Mouse (Mus musculus) heart, embryonic 12.5 days (tissue): ENCODE measurements around the gene Pde2a. TPM values are rescaled to one million over a fixed set of nuclear protein-coding genes. Genes with fewer than 3 reads are reported as not detected.

Experiments used
- ATAC-seq: fragments of 200-750 bp; cut with Nextera tagmentation; 2 replicates; pipeline ENCODE4 v1.8.0; 2017; ENCODE audit warnings: moderate TSS enrichment, moderate library complexity; ENCODE audit not compliant: insufficient number of reproducible peaks, low FRiP score
- H3K27ac ChIP-seq: fragments of 300-500 bp; sonication (generic); 2 replicates; pipeline ENCODE4 v1.5.1; 2016; ENCODE audit warnings: mild to moderate bottlenecking, moderate library complexity; ENCODE audit not compliant: poor library complexity, severe bottlenecking
- H3K27me3 ChIP-seq: fragments of 300-500 bp; sonication (generic); replicated peaks from 2 replicates; pipeline ENCODE4 v1.6.1; 2016; ENCODE audit warnings: mild to moderate bottlenecking, moderate library complexity
- H3K36me3 ChIP-seq: fragments of 300-500 bp; sonication (generic); 2 replicates; pipeline ENCODE4 v1.6.1; 2016; ENCODE audit warnings: mild to moderate bottlenecking, moderate library complexity
- H3K4me1 ChIP-seq: fragments of 300-500 bp; sonication (generic); replicated peaks from 2 replicates; pipeline ENCODE4 v1.6.1; 2016; ENCODE audit warnings: mild to moderate bottlenecking
- H3K4me2 ChIP-seq: fragments of 300-500 bp; sonication (generic); 2 replicates; pipeline ENCODE4 v1.6.1; 2016; ENCODE audit warnings: mild to moderate bottlenecking, moderate library complexity
- H3K4me3 ChIP-seq: fragments of 300-500 bp; sonication (generic); 2 replicates; pipeline ENCODE4 v1.5.1; 2016; ENCODE audit warnings: mild to moderate bottlenecking
- H3K9ac ChIP-seq: fragments of 300-500 bp; sonication (generic); 2 replicates; pipeline ENCODE4 v1.6.1; 2016; ENCODE audit warnings: mild to moderate bottlenecking, moderate library complexity
- H3K9me3 ChIP-seq: fragments of 300-500 bp; sonication (generic); replicated peaks from 2 replicates; pipeline ENCODE4 v1.6.1; 2016; ENCODE audit warnings: mild to moderate bottlenecking, moderate library complexity
- WGBS: fragments of 180-500 bp; shearing (Covaris S2); methylation state at CpG from one replicate; pipeline ENCODE4 v1.1.7; 2016; 5-methylcytosine and 5-hydroxymethylcytosine counted together
- polyA plus RNA-seq: library from polyadenylated mRNA; unstranded; fragments of >200 nt; fragmentation: Nextera tagmentation; extraction: Ambion mirVana; gene quantifications from 2 replicates; pipeline ENCODE4 v1.2.1, GENCODE M21; 2016

Gene Pde2a
- polyA plus RNA-seq, 1 experiment from 2014 or later: 6.2 TPM

DNA sequence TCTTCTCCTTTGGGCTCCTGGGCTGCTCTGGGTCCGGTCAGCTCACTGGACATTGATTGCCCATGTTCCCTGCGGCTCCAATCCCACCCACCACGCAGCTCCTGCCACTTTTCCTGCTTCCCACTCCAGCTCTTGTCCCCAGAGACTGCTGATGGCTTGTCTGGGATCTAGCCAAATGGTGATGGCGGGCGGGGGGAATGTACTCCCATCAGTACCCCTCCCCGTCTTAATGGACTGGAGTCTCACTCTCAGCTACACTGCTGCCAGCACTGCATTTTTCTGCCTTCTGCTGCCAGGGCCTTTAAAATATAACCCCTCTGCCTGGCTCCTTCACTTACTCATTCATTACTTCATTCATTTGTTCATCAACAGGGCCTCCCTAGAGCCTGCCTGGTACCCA, 2.5 kb downstream of the Pde2a start:
- WGBS: 52% methylated on average over 6 of the region's 6 CpGs
- no peak for ATAC-seq
- H3K4me1 ChIP-seq: no peaks in the 10 kb centered on the region
- H3K9me3 ChIP-seq: no peaks in the 10 kb centered on the region
- H3K36me3 ChIP-seq: no peaks in the 10 kb centered on the region
- peaks cover 61% of the 10 kb centered on the region for H3K27me3 ChIP-seq
- no peak overlapping the region for H3K9ac ChIP-seq
- H3K4me2 ChIP-seq: no peak overlapping the region
- no peak overlapping the region for H3K27ac ChIP-seq
- H3K4me3 ChIP-seq: no peak overlapping the region

DNA sequence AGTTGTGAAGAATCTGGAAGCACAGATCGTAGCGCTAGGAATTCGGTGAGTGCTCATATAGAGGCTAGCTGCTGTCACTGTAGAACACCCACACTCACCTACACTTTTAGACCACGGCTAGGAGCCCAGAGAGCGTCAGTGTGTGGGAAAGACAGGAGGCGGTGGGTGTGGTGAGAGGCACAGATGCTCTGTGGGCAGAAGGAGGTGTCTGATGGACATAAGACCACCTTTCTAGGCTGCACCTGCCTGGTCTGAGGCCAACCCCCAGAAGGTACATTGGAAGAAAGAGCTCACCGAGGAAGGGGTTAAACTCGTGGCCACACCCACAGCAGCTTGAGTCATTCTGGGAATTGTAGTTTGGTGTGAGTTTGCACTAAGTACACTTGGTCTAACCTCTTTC, 5.2 kb downstream of the Pde2a start:
- ATAC-seq: no peak
- no peaks in the 10 kb centered on the region for H3K36me3 ChIP-seq
- WGBS: 54% methylated on average over 8 of the region's 8 CpGs
- H3K4me2 ChIP-seq: no peak overlapping the region
- H3K4me3 ChIP-seq: no peak overlapping the region
- H3K27ac ChIP-seq: no peak overlapping the region
- H3K9ac ChIP-seq: no peak overlapping the region
- H3K27me3 ChIP-seq: peaks cover 41% of the 10 kb centered on the region
- no peaks in the 10 kb centered on the region for H3K9me3 ChIP-seq
- H3K4me1 ChIP-seq: no peaks in the 10 kb centered on the region

DNA sequence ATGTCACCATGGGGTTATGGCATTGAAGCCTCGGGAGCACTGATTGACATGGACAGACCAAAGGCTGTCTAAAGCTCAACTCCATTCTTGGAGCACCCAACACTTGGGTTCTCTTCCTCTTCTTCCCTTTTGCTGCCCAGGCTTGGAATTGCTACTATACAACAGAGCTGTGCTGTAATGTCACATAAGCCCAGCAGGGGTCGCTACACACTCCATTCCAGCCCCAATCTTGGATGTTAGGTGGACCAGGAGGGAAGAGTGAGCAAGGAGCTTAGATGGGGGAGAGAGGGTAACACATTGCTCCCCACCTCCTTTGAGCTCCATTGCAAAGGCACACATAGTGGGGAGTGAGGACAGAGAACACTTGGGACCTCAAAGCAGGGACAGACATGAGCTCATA, 6.2 kb downstream of the Pde2a start:
- Histone ChIP-seq H3K4me2 (no peak overlapping the region), H3K27ac (no peak overlapping the region), H3K9me3 (no peaks in the 10 kb centered on the region), H3K4me1 (no peaks in the 10 kb centered on the region), H3K36me3 (no peaks in the 10 kb centered on the region), H3K27me3 (peaks cover 41% of the 10 kb centered on the region), H3K4me3 (no peak overlapping the region), H3K9ac (no peak overlapping the region)
- WGBS: 7% methylated on average over 2 of the region's 2 CpGs
- ATAC-seq: no peak

DNA sequence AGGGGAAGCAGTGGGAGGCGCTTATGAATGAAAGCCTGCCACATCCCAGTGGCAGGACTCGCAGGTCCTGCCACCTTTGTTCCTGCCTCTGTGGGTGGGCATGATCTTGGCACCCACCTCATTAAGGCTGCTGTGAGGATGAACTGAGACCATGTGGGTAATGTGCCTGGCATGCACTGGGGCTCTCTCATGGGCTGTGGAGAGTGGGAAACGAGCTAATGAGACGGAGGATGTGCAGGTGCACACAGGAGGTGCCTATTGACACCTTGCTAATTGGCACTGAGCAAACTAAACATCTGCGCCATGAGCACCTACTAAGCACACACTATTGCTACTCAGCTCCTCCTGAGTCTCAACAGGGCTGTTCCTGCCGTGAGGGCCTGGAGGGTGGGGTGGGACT, 13.5 kb downstream of the Pde2a start:
- no peak for ATAC-seq
- H3K9me3 ChIP-seq: no peaks in the 10 kb centered on the region
- no peak overlapping the region for H3K27ac ChIP-seq
- H3K4me3 ChIP-seq: no peak overlapping the region
- H3K4me2 ChIP-seq: no peak overlapping the region
- peaks cover 33% of the 10 kb centered on the region; the same call in 1 of the 2 replicates for H3K27me3 ChIP-seq
- no peaks in the 10 kb centered on the region for H3K36me3 ChIP-seq
- no peak overlapping the region for H3K9ac ChIP-seq
- H3K4me1 ChIP-seq: no peaks in the 10 kb centered on the region
- WGBS: 63% methylated on average over 6 of the region's 6 CpGs

DNA sequence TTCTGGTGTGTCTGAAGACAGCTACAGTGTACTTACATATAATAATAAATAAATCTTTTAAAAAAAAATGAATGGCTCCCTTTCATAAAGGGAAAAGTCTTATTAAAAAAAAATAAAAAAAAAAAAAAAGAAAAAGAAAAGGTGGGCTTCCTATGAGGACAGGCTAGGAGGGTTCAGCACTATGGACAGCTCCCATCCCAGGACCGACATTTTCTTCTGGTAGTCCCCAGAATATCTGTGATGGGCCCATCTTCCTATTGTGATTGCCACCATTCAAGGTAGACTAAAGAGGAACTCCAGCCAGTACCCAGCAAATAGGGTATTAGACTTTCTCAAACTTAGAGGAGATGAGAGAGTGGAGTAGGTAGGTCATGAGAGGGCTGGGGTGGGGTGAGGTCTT, 16.4 kb downstream of the Pde2a start:
- Histone ChIP-seq H3K9me3 (no peaks in the 10 kb centered on the region), H3K4me1 (no peaks in the 10 kb centered on the region), H3K4me2 (no peak overlapping the region), H3K36me3 (no peaks in the 10 kb centered on the region), H3K4me3 (no peak overlapping the region), H3K27me3 (peaks cover 44% of the 10 kb centered on the region), H3K27ac (no peak overlapping the region), H3K9ac (no peak overlapping the region)
- no peak for ATAC-seq
- 13% methylated on average over 1 of the region's 1 CpGs for WGBS

DNA sequence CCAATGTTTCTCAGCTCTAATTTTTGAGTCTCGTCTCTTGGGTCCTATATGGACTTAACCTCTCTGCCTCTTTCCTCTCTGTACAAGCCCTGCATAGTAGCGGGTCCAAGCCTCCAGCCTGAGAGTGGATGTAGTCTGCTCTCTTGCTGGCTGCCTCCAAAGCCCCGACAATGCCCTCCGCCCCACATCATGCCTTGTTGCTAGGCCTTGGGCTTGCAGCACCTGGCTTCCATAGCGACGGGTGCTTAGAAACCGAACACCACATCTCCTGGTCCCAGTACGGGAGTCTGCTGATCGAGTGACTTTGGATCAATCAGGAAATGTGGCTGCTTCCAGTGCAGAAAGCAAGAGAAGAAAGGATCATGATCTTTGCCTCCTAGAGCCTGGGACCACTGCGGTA, 21.6 kb downstream of the Pde2a start:
- no peak overlapping the region for H3K4me3 ChIP-seq
- no peak overlapping the region for H3K4me2 ChIP-seq
- no peak overlapping the region for H3K27ac ChIP-seq
- H3K9ac ChIP-seq: no peak overlapping the region
- no peaks in the 10 kb centered on the region for H3K9me3 ChIP-seq
- no peaks in the 10 kb centered on the region for H3K4me1 ChIP-seq
- H3K27me3 ChIP-seq: peaks cover 64% of the 10 kb centered on the region
- ATAC-seq: no peak
- no peaks in the 10 kb centered on the region for H3K36me3 ChIP-seq
- WGBS: 69% methylated on average over 10 of the region's 10 CpGs

DNA sequence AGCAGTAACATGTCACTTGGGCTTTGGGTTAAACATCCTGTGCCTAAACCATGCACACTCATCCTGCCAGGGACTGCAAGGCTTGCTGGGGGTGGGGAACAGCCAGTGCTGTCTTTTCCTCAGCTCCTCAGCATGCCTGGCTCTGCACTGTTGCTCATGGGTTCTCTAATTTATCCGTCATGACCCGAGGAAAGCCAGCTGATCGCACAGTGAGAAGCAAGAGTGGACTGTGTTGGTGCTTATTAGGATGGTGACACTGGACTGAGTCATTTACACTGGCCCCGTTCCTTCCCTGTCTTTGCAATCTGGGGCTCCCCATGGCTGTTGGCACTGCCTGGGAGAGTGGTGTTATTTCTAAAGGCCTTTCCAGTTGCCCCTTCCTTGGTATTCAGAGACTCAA, 22.7 kb downstream of the Pde2a start:
- no peak for ATAC-seq
- no peaks in the 10 kb centered on the region for H3K4me1 ChIP-seq
- H3K27me3 ChIP-seq: peaks cover 72% of the 10 kb centered on the region
- no peak overlapping the region for H3K4me2 ChIP-seq
- no peak overlapping the region for H3K27ac ChIP-seq
- no peaks in the 10 kb centered on the region for H3K9me3 ChIP-seq
- WGBS: 77% methylated on average over 4 of the region's 4 CpGs
- no peaks in the 10 kb centered on the region for H3K36me3 ChIP-seq
- no peak overlapping the region for H3K4me3 ChIP-seq
- H3K9ac ChIP-seq: no peak overlapping the region

DNA sequence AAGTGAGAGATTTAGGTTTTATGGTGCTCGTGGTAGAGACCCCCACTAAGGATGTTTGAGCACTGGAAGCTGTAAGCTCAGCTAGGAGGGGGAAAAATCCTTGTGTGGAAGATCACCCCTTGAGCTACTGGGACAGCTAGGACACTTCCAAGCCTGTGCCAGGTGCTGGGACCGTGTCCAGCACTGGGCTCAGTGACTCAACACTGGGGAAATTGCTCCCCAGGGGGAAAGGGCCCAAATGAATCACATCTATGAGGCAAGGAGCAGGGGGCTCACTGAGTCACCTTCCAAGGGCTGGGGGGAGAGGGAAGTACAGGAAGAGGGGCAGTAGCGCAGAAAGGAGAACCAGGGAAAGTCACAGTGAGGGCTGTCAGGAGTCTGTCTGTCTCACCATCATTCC, 28.4 kb downstream of the Pde2a start:
- Histone ChIP-seq H3K9me3 (no peaks in the 10 kb centered on the region), H3K4me3 (no peak overlapping the region), H3K27ac (no peak overlapping the region), H3K36me3 (no peaks in the 10 kb centered on the region), H3K4me1 (no peaks in the 10 kb centered on the region), H3K9ac (no peak overlapping the region), H3K4me2 (no peak overlapping the region), H3K27me3 (peaks cover 74% of the 10 kb centered on the region)
- ATAC-seq: no peak
- WGBS: 29% methylated on average over 3 of the region's 3 CpGs

DNA sequence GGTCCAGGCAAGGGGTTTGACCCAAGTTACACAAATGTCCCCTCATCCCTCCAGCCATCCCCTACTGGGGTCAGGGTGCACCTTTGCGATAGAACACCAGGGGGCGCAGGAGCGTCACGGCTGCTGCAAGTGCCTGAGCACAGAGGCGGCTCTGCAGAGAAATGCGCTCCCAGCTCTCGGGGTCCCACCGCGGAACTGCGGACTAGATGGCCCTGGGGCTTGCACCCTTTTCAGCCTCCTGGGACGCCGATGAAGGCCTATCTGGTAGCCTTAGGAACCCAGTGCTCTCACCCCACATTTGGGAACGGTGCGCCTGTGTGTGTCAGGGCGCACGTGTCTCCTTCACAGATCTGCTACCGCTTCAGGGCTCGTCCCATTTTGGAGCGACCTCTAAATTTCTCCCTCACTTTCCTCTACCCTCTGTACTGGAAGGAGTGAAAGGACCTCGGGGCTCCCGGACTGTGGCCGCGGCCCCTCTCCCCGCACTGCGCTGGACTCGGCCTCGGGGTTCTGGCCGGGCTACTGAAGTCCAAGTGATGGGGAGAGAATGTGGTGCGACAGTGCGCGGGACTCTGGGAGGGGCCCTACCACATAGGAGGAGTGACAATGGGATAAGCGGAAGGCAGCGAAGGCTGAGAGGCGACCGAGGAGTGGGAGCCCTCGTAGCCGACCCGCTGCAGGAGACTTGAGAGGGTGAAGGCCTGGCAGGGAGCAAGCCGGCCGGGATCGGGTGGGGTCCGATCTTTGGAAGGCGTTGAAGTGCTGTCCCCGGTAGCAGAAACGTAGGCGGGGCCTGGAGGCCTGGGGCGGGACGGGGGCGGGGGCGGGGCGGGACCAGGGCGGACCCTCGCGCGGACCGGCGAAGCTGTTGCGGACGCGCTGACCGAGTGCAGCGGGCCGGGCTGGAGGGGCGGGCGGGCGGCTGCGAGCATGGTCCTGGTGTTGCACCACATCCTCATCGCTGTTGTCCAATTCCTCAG, 29.2 kb downstream of the Pde2a start:
- H3K36me3 ChIP-seq: no peaks in the 10 kb centered on the region
- H3K9ac ChIP-seq: peak overlapping the region; percentile 61
- peaks cover 78% of the 10 kb centered on the region for H3K27me3 ChIP-seq
- no peaks in the 10 kb centered on the region for H3K4me1 ChIP-seq
- no peak overlapping the region for H3K27ac ChIP-seq
- H3K4me2 ChIP-seq: peak overlapping the region; percentile 94
- WGBS: under 1% methylated on average over 64 of the region's 68 CpGs
- H3K9me3 ChIP-seq: no peaks in the 10 kb centered on the region
- H3K4me3 ChIP-seq: peak overlapping the region; percentile 56
- peak; percentile 83 for ATAC-seq

DNA sequence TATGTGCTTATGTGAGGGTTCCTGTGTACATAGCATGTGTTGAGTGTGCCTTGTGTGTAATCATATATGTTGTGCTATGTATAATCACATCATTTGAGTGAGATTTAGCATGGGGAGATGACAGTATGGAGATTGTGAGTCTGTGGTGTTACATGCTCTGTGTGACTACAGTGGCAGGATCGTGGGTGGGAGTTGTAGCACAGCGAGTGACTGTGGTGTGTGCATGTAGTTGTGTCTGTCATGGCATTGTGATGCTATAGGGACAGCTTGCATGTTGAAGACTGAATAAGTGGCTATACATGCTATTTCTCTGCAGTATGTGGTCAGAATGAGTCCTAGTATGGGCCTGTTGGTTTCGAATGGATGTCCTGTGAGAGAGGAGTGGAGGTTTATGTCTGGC, 31.2 kb downstream of the Pde2a start:
- 83% methylated on average over 3 of the region's 3 CpGs for WGBS
- Histone ChIP-seq H3K4me3 (no peak overlapping the region), H3K4me1 (0 out of 2 replicates have a peak, but pooled peaks cover 3% of the 10 kb centered on the region), H3K9ac (no peak overlapping the region), H3K9me3 (no peaks in the 10 kb centered on the region), H3K4me2 (no peak overlapping the region), H3K27me3 (peaks cover 80% of the 10 kb centered on the region), H3K36me3 (no peaks in the 10 kb centered on the region), H3K27ac (no peak overlapping the region)
- no peak for ATAC-seq

DNA sequence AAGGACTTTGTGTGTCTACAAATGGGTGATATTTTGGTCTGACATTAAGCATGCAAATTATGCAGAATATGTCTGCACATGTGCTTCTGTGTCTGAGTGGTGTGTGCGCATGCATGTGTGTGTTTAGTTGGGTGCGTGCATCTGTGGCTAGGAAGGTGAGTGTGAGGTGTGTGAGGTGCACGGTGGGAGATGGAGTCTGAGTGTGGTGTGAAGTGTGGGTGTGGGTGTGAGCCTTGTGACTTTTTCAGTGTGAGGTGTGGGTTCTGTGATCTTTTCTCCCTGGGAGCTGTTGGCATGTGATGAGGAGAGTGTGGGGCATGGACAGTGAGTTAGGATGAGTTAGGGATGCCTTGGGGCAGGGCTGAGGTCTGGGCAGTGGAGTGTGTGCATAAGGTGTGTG, 31.8 kb downstream of the Pde2a start:
- no peak for ATAC-seq
- H3K9ac ChIP-seq: no peak overlapping the region
- H3K4me1 ChIP-seq: 0 out of 2 replicates have a peak, but pooled peaks cover 4% of the 10 kb centered on the region
- peaks cover 76% of the 10 kb centered on the region for H3K27me3 ChIP-seq
- no peak overlapping the region for H3K27ac ChIP-seq
- H3K4me2 ChIP-seq: no peak overlapping the region
- WGBS: 87% methylated on average over 3 of the region's 3 CpGs
- H3K36me3 ChIP-seq: no peaks in the 10 kb centered on the region
- no peaks in the 10 kb centered on the region for H3K9me3 ChIP-seq
- no peak overlapping the region for H3K4me3 ChIP-seq
